In genomic region chr3:51787945-51788344, GRCm38 (mm10) we compare ENCODE assay signal across 9 mouse cellular contexts.
A peak's percentile ranks its signal among the peaks of the same experiment; 100 is the strongest.
DNase-seq lines count a peak whose midpoint lies in the region; ATAC-seq and TF ChIP-seq lines count a peak whose summit lies in the region.
"Had no signal": no experiment of that assay in that cellular context is flagged by ENCODE, and none has a peak within 500 bp of the region (broad histone marks: within the 10 kb centered on the region; RNA-seq: fewer than 3 reads in every experiment).

No protein-coding gene starts in this region.

- no peak overlapping the region for H3K4me3 ChIP-seq in kidney, postnatal 0 days (replicated peaks; ENCODE audit: low read depth, low read length)
- H3K4me3 ChIP-seq in embryonic facial prominence, embryonic 13.5 days: no peak overlapping the region
- H3K4me3 ChIP-seq in hindbrain, embryonic 11.5 days (ENCODE audit: low read depth, low read length): no peak overlapping the region
- H3K4me3 ChIP-seq in midbrain, postnatal 0 days (ENCODE audit: low read depth, low read length): no peak overlapping the region

- TF ChIP-seq CTCF in kidney, postnatal 0 days (IDR thresholded peaks at IDR 0.05; ENCODE audit: low read depth): peak; percentile 32; the same call in 1 of the 2 replicates
- peak; percentile 47 for TF ChIP-seq CTCF in midbrain, postnatal 0 days (IDR thresholded peaks at IDR 0.05)

- H3K9me3 ChIP-seq in kidney, postnatal 0 days (replicated peaks; ENCODE audit: low read length): no peaks in the 10 kb centered on the region
- H3K9me3 ChIP-seq in embryonic facial prominence, embryonic 13.5 days: no peaks in the 10 kb centered on the region
- H3K9me3 ChIP-seq in hindbrain, embryonic 11.5 days (ENCODE audit: control insufficient read depth, low read length): no peaks in the 10 kb centered on the region
- no peaks in the 10 kb centered on the region for H3K9me3 ChIP-seq in midbrain, postnatal 0 days (ENCODE audit: low read length)
- H3K9me3 ChIP-seq: megakaryocyte, embryonic 14.5 days had no signal

- no peak for DNase-seq in kidney, postnatal 0 days (ENCODE audit: low spot score)
- DNase-seq in kidney, postnatal 14 days: no peak
- no peak for DNase-seq in hindbrain, embryonic 11.5 days (ENCODE audit: low spot score)
- DNase-seq in midbrain, postnatal 0 days (ENCODE audit: low spot score): no peak
- DNase-seq in left cerebral cortex, adult 9 months (ENCODE audit: low spot score in 2 of 2): no peak
- DNase-seq in Muller cell, postnatal 12 days (ENCODE audit: inconsistent ontology term): no peak
- no peak for DNase-seq in cerebellum, postnatal 14 days

- no peak for ATAC-seq in kidney, postnatal 0 days (replicated peaks; ENCODE audit: low FRiP score, low read depth)
- no peak for ATAC-seq in embryonic facial prominence, embryonic 13.5 days (ENCODE audit: insufficient number of reproducible peaks, insufficient read depth, low FRiP score, low TSS enrichment, low read depth)
- no peak for ATAC-seq in hindbrain, embryonic 11.5 days (ENCODE audit: low FRiP score)
- no peak for ATAC-seq in midbrain, postnatal 0 days (ENCODE audit: low FRiP score)

- H3K4me2 ChIP-seq in kidney, postnatal 0 days (ENCODE audit: low read length): no peak overlapping the region
- no peak overlapping the region for H3K4me2 ChIP-seq in embryonic facial prominence, embryonic 13.5 days
- no peak overlapping the region for H3K4me2 ChIP-seq in hindbrain, embryonic 11.5 days (replicated peaks; ENCODE audit: low read depth, low read length)
- no peak overlapping the region for H3K4me2 ChIP-seq in midbrain, postnatal 0 days (ENCODE audit: low read depth, low read length, poor library complexity, severe bottlenecking)

- peaks cover 6% of the 10 kb centered on the region; the same call in 1 of the 2 replicates for H3K4me1 ChIP-seq in kidney, postnatal 0 days (replicated peaks; ENCODE audit: insufficient read depth, low read length)
- peaks cover 30% of the 10 kb centered on the region for H3K4me1 ChIP-seq in embryonic facial prominence, embryonic 13.5 days
- H3K4me1 ChIP-seq in hindbrain, embryonic 11.5 days (replicated peaks; ENCODE audit: control insufficient read depth, insufficient read depth, low read length): peaks cover 20% of the 10 kb centered on the region
- H3K4me1 ChIP-seq in midbrain, postnatal 0 days (ENCODE audit: insufficient read depth, low read length): peaks cover 8% of the 10 kb centered on the region

- 94% methylated on average over 2 of the region's 2 CpGs for WGBS in kidney, postnatal 0 days
- 95% methylated on average over 2 of the region's 2 CpGs for WGBS in embryonic facial prominence, embryonic 13.5 days
- WGBS in hindbrain, embryonic 11.5 days: 96% methylated on average over 2 of the region's 2 CpGs
- 95% methylated on average over 2 of the region's 2 CpGs for WGBS in midbrain, postnatal 0 days

- H3K27ac ChIP-seq in kidney, postnatal 0 days: no peak overlapping the region
- H3K27ac ChIP-seq in embryonic facial prominence, embryonic 13.5 days: peak overlapping the region; percentile 44; the same call in 1 of the 2 replicates
- peak overlapping the region; percentile 94 for H3K27ac ChIP-seq in hindbrain, embryonic 11.5 days (ENCODE audit: low read depth, low read length)
- H3K27ac ChIP-seq in midbrain, postnatal 0 days (ENCODE audit: low read depth, low read length): no peak overlapping the region

- no peak overlapping the region for H3K9ac ChIP-seq in kidney, postnatal 0 days (ENCODE audit: low read depth, low read length)
- H3K9ac ChIP-seq in embryonic facial prominence, embryonic 13.5 days: no peak overlapping the region
- H3K9ac ChIP-seq in hindbrain, embryonic 11.5 days (ENCODE audit: low read depth, low read length): no peak overlapping the region
- no peak overlapping the region for H3K9ac ChIP-seq in midbrain, postnatal 0 days (replicated peaks; ENCODE audit: low read length, poor library complexity, severe bottlenecking)

- H3K27me3 ChIP-seq in kidney, postnatal 0 days (ENCODE audit: insufficient read depth, low read length): no peaks in the 10 kb centered on the region
- no peaks in the 10 kb centered on the region for H3K27me3 ChIP-seq in embryonic facial prominence, embryonic 13.5 days
- H3K27me3 ChIP-seq in hindbrain, embryonic 11.5 days (ENCODE audit: control insufficient read depth, insufficient read depth, low read length): no peaks in the 10 kb centered on the region
- H3K27me3 ChIP-seq in midbrain, postnatal 0 days (ENCODE audit: insufficient read depth, low read length): no peaks in the 10 kb centered on the region
- H3K27me3 ChIP-seq: megakaryocyte, embryonic 14.5 days had no signal

- no peaks in the 10 kb centered on the region for H3K36me3 ChIP-seq in kidney, postnatal 0 days (ENCODE audit: insufficient read depth, low read length)
- no peaks in the 10 kb centered on the region for H3K36me3 ChIP-seq in embryonic facial prominence, embryonic 13.5 days
- no peaks in the 10 kb centered on the region for H3K36me3 ChIP-seq in hindbrain, embryonic 11.5 days (ENCODE audit: control insufficient read depth, insufficient read depth, low read length)
- no peaks in the 10 kb centered on the region for H3K36me3 ChIP-seq in midbrain, postnatal 0 days (ENCODE audit: insufficient read depth, low read length)

Comparison
In these comparisons a context has a peak if more than half of its experiments do, and no peak if none do; other contexts are left out.
1. H3K27ac ChIP-seq: peak in embryonic facial prominence, embryonic 13.5 days (single experiment) and hindbrain, embryonic 11.5 days (single experiment); none in kidney, postnatal 0 days (single experiment) and midbrain, postnatal 0 days (single experiment).